Mouse (Mus musculus): Measurements from ENCODE around the gene Ppfia4.

- no peak for TF ChIP-seq HCFC1 (IDR thresholded peaks at IDR 0.05; ENCODE audit: borderline replicate concordance, insufficient read depth, low read length)
- no peak for TF ChIP-seq MAFK (IDR thresholded peaks at IDR 0.05; ENCODE audit: insufficient read depth, low read depth, low read length)
- no peak for TF ChIP-seq ZC3H11A (IDR thresholded peaks at IDR 0.05; ENCODE audit: borderline replicate concordance, low read depth, low read length)
- TF ChIP-seq ZNF384 (IDR thresholded peaks at IDR 0.05; ENCODE audit: low read depth, low read length): no peak
- no peak for TF ChIP-seq CHD2 (IDR thresholded peaks at IDR 0.05; ENCODE audit: low read depth, low read length)
Observed at GRCm38 (mm10) chr1:134285458-134286120, 47.1 kb downstream of the Ppfia4 start.

Data from ES-E14 (cell line).